Mouse (Mus musculus) cerebellum, adult 2 months (tissue): ENCODE measurements at regions not wholly inside any gene's neighbourhood (a gene's known extent, or its start where the extent isn't known, plus 50 kb on each side); places are given as distances from the start of the nearest gene placed in this dataset.
"Not testable (repeated sequence)": the region's sequence is repeated elsewhere in the genome, so short reads cannot be mapped to it uniquely, and the experiment has no call there.

Experiments used
- DNase-seq, 2 experiments: peaks; one replicate each; pipeline ENCODE4 v3.0.0; 2021
- H3K27ac ChIP-seq: fragments of 200-500 bp; 2 replicates; pipeline ENCODE4 v1.5.1; 2012; ENCODE audit warnings: low read length, control low read depth, inconsistent platforms; ENCODE audit not compliant: insufficient read depth
- H3K27me3 ChIP-seq: fragments of 200-500 bp; 2 replicates; pipeline ENCODE4 v1.6.1; 2012; ENCODE audit warnings: inconsistent platforms, mild to moderate bottlenecking, low read length, moderate library complexity; ENCODE audit not compliant: control insufficient read depth, insufficient read depth
- H3K4me1 ChIP-seq: fragments of 200-500 bp; 2 replicates; pipeline ENCODE4 v1.6.1; 2011; ENCODE audit warnings: low read length; ENCODE audit not compliant: control insufficient read depth, insufficient read depth
- H3K4me3 ChIP-seq: fragments of 200-500 bp; replicated peaks from 2 replicates; pipeline ENCODE3; 2011; ENCODE audit warnings: mild to moderate bottlenecking, low read depth, low read length, control low read depth; ENCODE audit not compliant: insufficient read depth
- CTCF ChIP-seq: fragments of 200-500 bp; IDR thresholded peaks from 2 replicates; pipeline ENCODE4 v1.5.1; 2011; ENCODE audit warnings: low read depth, mild to moderate bottlenecking, control low read depth, low read length, moderate library complexity, borderline replicate concordance; ENCODE audit not compliant: insufficient read depth
- POLR2A ChIP-seq: fragments of 200-500 bp; IDR thresholded peaks from 2 replicates; pipeline ENCODE4 v1.6.1; 2011; ENCODE audit warnings: low read length, control low read depth, borderline replicate concordance; ENCODE audit not compliant: insufficient read depth
- WGBS: fragments of 180-500 bp; shearing (Covaris S2); methylation state at CpG from one replicate; pipeline ENCODE4 v1.1.7; 2018; 5-methylcytosine and 5-hydroxymethylcytosine counted together

GRCm38 (mm10) chr6:64948839-64949238 lies 93.5 kb upstream of the Smarcad1 start:
- H3K4me3 ChIP-seq, DNase-seq, H3K27me3 ChIP-seq, H3K4me1 ChIP-seq, H3K27ac ChIP-seq: not testable (repeated sequence)
- 78% methylated on average over 5 of the region's 5 CpGs for WGBS

DNA sequence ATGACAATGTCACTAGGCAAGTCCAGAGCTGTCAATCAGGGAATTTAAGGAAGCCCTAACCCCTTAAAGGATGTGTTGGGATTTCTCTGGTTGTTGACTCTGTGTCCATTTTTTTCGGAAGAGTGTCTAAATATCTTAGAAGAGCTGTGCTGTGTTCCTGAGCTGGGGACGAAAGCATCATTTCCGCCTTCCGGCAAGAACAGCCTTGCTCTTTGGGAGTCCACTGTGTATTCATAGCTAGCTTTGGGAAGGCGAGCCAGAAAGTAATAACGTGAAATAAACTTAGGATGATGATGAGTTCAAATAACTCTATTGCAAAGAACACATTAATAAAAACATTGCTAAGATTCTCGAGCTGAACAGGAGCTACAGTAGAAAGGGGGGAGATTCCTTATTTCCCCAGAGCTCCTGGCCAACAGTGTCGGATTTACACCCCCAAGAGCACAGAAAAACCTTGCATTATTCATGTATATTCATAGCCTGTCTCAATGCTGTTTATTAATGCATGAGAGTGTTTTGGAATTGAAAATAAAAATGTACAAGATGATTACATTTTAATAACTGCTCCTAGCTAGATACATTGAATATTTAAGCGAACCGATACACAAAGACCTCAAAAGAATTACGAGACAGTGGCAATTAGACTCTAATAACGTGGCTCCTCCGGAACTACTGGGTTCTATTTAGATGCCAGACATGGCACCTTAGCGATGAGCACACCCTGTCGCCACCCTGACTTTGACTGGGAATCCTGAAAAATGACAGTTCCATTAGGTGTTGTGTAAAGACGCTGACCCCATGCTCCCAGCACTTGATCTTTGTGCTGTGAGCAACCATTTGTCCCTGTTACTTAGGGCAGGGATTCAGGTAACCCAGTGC lies 80.5 kb upstream of the Smarcad1 start:
- no peaks in the 10 kb centered on the region for H3K4me1 ChIP-seq
- no peak overlapping the region for H3K4me3 ChIP-seq
- H3K27ac ChIP-seq, result no peak overlapping the region
- 31% methylated on average over 16 of the region's 16 CpGs for WGBS
- no peaks in the 10 kb centered on the region for H3K27me3 ChIP-seq
- no peak for DNase-seq
- TF ChIP-seq POLR2A, result no peak
- TF ChIP-seq CTCF, result no peak

GRCm38 (mm10) chr6:64962612-64963011 lies 79.8 kb upstream of the Smarcad1 start:
- H3K27me3 ChIP-seq, result no peaks in the 10 kb centered on the region
- no peak for TF ChIP-seq POLR2A
- TF ChIP-seq CTCF, result no peak
- DNase-seq, result no peak
- H3K4me3 ChIP-seq, result no peak overlapping the region
- no peak overlapping the region for H3K27ac ChIP-seq
- no peaks in the 10 kb centered on the region for H3K4me1 ChIP-seq
- 86% methylated on average over 5 of the region's 5 CpGs for WGBS

GRCm38 (mm10) chr6:64964664-64965063 lies 77.7 kb upstream of the Smarcad1 start:
- TF ChIP-seq POLR2A, result no peak
- TF ChIP-seq CTCF, result no peak
- 50% methylated on average over 6 of the region's 6 CpGs for WGBS
- H3K4me3 ChIP-seq, result no peak overlapping the region
- no peak for DNase-seq
- no peak overlapping the region for H3K27ac ChIP-seq
- no peaks in the 10 kb centered on the region for H3K4me1 ChIP-seq
- H3K27me3 ChIP-seq, result no peaks in the 10 kb centered on the region

DNA sequence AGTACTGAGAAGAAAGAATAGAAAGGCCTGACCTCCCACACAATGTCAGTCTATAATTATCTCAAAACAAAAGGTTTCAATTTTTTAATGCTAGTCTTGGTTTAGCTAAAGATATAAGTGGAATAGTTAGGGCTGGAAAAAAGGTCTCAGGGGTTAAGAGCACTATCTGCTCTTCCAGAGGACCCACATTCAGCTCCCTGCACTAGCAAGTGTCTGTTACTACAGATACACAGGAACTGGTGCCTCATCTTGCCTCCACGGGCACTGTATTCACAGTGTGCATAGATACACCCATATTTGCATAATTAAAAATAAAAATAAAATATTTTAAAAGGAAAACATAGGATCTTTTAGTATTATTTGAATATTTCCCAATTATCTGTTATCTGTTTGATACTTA lies 77.2 kb upstream of the Smarcad1 start:
- no peak for DNase-seq
- Histone ChIP-seq H3K4me1 (no peaks in the 10 kb centered on the region), H3K27me3 (no peaks in the 10 kb centered on the region), H3K4me3 (no peak overlapping the region), H3K27ac (no peak overlapping the region)
- 55% methylated on average over 1 of the region's 1 CpGs for WGBS
- no peak for TF ChIP-seq POLR2A
- TF ChIP-seq CTCF, result no peak

- no peak overlapping the region for H3K4me3 ChIP-seq
- 15% methylated on average over 8 of the region's 8 CpGs for WGBS
- H3K27ac ChIP-seq, result no peak overlapping the region
- TF ChIP-seq POLR2A, result no peak
- TF ChIP-seq CTCF, result no peak
- no peaks in the 10 kb centered on the region for H3K27me3 ChIP-seq
- DNase-seq, result no peak
- H3K4me1 ChIP-seq, result no peaks in the 10 kb centered on the region
These were observed 72.2 kb upstream of the Smarcad1 start for GRCm38 (mm10) chr6:64970158-64970557.

DNA sequence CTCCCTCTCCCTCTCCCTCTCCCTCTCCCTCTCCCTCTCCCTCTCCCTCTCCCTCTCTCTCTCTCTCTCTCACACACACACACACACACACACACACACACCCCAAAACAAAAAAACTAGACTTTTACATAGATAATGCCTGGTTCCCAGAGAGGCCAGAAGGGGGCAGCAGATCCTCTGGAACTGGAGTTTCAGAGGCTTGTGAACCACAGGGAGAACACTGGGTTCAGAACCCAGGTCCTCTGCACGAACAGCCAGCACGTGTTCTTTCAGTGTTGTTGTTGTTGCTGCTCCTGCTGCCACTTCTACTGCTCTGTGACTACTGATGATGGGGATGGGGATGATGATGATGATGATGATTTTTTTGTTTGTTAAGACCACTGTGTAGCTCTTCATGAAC lies 68.4 kb upstream of the Smarcad1 start:
- Histone ChIP-seq H3K4me3 (no peak overlapping the region), H3K27me3 (no peaks in the 10 kb centered on the region), H3K4me1 (no peaks in the 10 kb centered on the region), H3K27ac (no peak overlapping the region)
- TF ChIP-seq POLR2A, result no peak
- TF ChIP-seq CTCF, result peak; percentile 40; the same call in 1 of the 2 replicates
- DNase-seq, result peak in 1 of 2 experiments; percentile 12
- 54% methylated on average over 2 of the region's 2 CpGs for WGBS

DNA sequence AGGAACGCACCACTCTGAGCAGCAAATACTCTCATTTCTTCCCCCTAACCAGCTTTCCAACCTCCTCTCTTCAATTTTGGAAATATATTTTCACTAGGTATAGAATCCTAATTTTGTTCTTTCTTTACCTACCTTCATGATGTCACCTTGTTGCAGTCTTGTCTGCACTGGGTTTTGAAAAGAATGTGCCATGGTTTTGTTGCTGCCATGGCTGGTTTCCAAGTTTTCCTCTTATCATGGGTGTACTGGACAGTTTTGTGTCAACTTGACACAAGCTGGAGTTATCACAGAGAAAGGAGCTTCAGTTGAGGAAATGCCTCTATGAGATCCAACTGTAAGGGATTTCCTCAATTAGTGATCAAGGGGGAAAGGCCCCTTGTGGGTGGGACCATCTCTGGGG lies 67.9 kb upstream of the Smarcad1 start:
- H3K4me3 ChIP-seq, H3K27me3 ChIP-seq, H3K27ac ChIP-seq, DNase-seq, H3K4me1 ChIP-seq: not testable (repeated sequence)
- 100% methylated on average over 1 of the region's 1 CpGs for WGBS
